Mouse (Mus musculus): ENCODE measurements at regions not wholly inside any gene's neighbourhood (a gene's known extent, or its start where the extent isn't known, plus 50 kb on each side); places are given as distances from the start of the nearest gene placed in this dataset.

DNA sequence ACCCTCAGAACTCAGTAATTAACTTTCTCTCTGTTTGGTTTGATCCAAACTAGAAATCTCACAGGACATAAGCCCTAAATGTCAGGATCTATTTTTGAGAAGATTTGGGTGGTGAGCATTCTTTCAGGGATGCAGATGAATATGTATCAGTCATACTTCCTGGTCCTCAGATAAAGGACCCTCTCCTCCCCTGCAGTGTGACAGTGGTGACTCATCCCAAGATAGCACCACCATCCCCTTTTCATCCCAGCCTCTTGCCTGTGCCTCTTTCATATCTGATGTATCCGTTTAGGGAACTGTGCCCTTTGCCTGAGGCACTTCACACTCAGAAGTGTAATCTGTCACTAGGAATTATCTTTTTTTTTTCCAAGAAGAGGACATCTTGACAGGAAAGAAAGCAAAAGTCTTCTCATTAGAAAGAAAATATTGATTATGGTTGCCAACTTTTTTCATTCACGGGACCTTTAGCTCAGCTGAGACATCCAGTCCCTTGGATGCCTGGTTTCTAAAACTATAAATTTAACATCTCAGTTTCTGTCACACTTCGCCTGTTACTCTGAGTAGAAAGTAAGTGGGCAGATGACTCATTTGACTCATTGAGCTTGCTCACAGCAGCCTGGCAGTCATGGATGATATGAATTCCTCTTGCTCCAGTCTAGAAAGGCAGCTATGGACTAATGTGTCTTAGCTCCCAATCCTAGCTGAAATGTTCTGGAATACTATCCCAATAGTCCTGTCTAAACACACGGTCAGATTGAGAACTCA, 284.1 kb upstream of the Mctp2 start:
- ATAC-seq = no peak
- 69% methylated on average over 4 of the region's 4 CpGs for WGBS
- no peak overlapping the region for H3K4me2 ChIP-seq (replicated peaks; ENCODE audit: low read depth)

DNA sequence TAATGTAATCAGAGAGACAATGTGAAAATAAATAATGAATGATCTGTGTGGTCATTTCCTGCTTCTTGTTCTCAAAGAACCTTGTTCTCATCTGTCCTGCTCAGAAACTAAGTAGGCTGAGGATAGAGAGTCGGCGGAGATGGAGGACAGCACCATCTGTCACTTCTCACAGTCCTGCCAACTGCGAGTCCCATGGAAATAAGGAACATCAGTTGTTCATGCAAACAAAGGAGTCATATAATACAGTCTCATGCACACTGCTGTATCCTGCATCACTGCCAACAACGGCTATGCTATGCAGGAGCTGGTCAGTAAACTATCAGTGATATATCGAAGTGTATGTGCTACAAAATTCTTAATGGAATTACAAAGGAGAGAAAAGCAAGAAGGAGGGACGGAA, 285.7 kb upstream of the Mctp2 start:
- WGBS = 62% methylated on average over 6 of the region's 6 CpGs
- ATAC-seq = no peak

More for the DNA sequence above, 284.1 kb upstream of the Mctp2 start:
- H3K9me3 ChIP-seq (ENCODE audit: control insufficient read depth) = no peaks in the 10 kb centered on the region
- no peak for TF ChIP-seq CTCF (IDR thresholded peaks at IDR 0.05; ENCODE audit: low read depth)
- H3K27me3 ChIP-seq (replicated peaks; ENCODE audit: control insufficient read depth, insufficient read depth, low read length) = no peaks in the 10 kb centered on the region
- H3K36me3 ChIP-seq (ENCODE audit: control insufficient read depth, insufficient read depth) = no peaks in the 10 kb centered on the region
- H3K9ac ChIP-seq (ENCODE audit: low read depth, low read length) = no peak overlapping the region
- H3K4me1 ChIP-seq (replicated peaks; ENCODE audit: control insufficient read depth, insufficient read depth, low read length) = no peaks in the 10 kb centered on the region
- no peak overlapping the region for H3K4me3 ChIP-seq (ENCODE audit: low read depth, low read length)
- H3K27ac ChIP-seq (ENCODE audit: low read depth, low read length) = no peak overlapping the region

DNA sequence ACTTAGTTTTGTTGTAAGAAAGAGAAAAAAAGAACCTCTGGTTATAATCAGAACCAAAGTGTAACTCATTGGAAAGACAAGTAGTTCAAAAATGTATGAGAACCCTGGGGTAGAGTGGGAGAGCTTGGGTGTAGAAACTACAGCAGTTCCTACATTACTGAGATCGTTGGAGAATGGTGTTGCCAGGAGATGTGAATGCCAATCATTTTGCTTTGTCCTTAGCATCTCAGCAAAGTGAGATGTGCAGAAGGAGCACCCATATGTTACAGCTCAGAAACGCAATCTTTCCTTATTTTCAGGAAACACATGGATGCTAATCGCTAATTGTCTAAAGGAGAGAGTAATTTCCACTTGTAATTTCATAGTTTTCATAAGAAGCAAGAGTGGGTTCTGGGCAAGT, 286.2 kb upstream of the Mctp2 start:
- H3K4me1 ChIP-seq (replicated peaks; ENCODE audit: control insufficient read depth, insufficient read depth, low read length) = no peaks in the 10 kb centered on the region
- TF ChIP-seq CTCF (IDR thresholded peaks at IDR 0.05; ENCODE audit: low read depth) = no peak
- 76% methylated on average over 3 of the region's 3 CpGs for WGBS

More for the DNA sequence above, 285.7 kb upstream of the Mctp2 start:
- H3K36me3 ChIP-seq (ENCODE audit: control insufficient read depth, insufficient read depth) = no peaks in the 10 kb centered on the region
- no peak overlapping the region for H3K4me3 ChIP-seq (ENCODE audit: low read depth, low read length)
- no peak overlapping the region for H3K4me2 ChIP-seq (replicated peaks; ENCODE audit: low read depth)
- H3K9ac ChIP-seq (ENCODE audit: low read depth, low read length) = no peak overlapping the region
- no peaks in the 10 kb centered on the region for H3K4me1 ChIP-seq (replicated peaks; ENCODE audit: control insufficient read depth, insufficient read depth, low read length)
- no peaks in the 10 kb centered on the region for H3K27me3 ChIP-seq (replicated peaks; ENCODE audit: control insufficient read depth, insufficient read depth, low read length)
- H3K9me3 ChIP-seq (ENCODE audit: control insufficient read depth) = no peaks in the 10 kb centered on the region
- TF ChIP-seq CTCF (IDR thresholded peaks at IDR 0.05; ENCODE audit: low read depth) = no peak
- no peak overlapping the region for H3K27ac ChIP-seq (ENCODE audit: low read depth, low read length)

DNA sequence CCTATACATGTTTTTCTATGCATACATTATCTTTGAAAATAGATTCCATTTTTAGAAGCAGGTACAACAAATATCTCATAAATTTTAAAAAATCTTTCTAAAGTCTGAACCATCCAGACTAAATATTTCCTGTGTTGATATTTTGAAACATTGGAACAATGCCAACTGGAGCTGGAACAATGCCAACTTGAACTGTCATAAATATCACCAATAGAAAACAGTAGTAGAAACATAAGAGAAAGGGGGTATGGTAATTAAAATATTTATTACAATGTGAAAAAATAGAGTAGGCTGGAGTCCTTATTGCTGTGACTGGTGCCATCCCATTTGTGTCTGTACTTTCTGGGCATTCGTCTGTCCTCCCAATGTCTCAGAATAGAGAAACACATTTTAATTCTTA, 286.9 kb upstream of the Mctp2 start:
- TF ChIP-seq CTCF (IDR thresholded peaks at IDR 0.05; ENCODE audit: low read depth) = no peak
- Histone ChIP-seq H3K27me3 (replicated peaks; ENCODE audit: control insufficient read depth, insufficient read depth, low read length) (no peaks in the 10 kb centered on the region), H3K4me2 (replicated peaks; ENCODE audit: low read depth) (no peak overlapping the region), H3K9ac (ENCODE audit: low read depth, low read length) (no peak overlapping the region), H3K36me3 (ENCODE audit: control insufficient read depth, insufficient read depth) (no peaks in the 10 kb centered on the region), H3K4me1 (replicated peaks; ENCODE audit: control insufficient read depth, insufficient read depth, low read length) (no peaks in the 10 kb centered on the region), H3K9me3 (ENCODE audit: control insufficient read depth) (no peaks in the 10 kb centered on the region), H3K27ac (ENCODE audit: low read depth, low read length) (no peak overlapping the region), H3K4me3 (ENCODE audit: low read depth, low read length) (no peak overlapping the region)
- WGBS = 68% methylated on average over 1 of the region's 1 CpGs
- no peak for ATAC-seq

More for the DNA sequence above, 286.2 kb upstream of the Mctp2 start:
- no peaks in the 10 kb centered on the region for H3K9me3 ChIP-seq (ENCODE audit: control insufficient read depth)
- H3K27ac ChIP-seq (ENCODE audit: low read depth, low read length) = no peak overlapping the region
- no peak for ATAC-seq
- no peak overlapping the region for H3K4me3 ChIP-seq (ENCODE audit: low read depth, low read length)
- H3K27me3 ChIP-seq (replicated peaks; ENCODE audit: control insufficient read depth, insufficient read depth, low read length) = no peaks in the 10 kb centered on the region
- no peaks in the 10 kb centered on the region for H3K36me3 ChIP-seq (ENCODE audit: control insufficient read depth, insufficient read depth)
- H3K4me2 ChIP-seq (replicated peaks; ENCODE audit: low read depth) = no peak overlapping the region
- H3K9ac ChIP-seq (ENCODE audit: low read depth, low read length) = no peak overlapping the region

DNA sequence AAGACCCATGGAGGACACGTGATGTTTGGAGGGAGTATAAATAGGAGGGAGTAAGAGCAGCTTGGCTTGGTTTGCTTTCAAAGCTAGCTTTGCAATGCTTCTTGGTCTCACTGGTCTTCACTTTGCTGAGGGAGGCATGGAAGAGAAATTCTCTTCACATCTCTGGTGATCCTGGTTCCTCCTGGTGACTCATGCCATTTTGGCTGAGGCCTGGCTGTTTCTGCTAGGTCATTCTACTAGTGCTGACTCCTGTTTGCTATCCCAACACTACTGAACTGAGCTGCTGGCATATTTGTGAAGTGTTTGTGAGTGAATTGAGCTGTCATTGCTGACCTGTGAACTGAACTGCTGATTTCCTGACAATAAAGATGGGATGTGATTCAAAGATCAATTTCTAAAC, 288.3 kb upstream of the Mctp2 start:
- Histone ChIP-seq H3K4me3 (ENCODE audit: low read depth, low read length) (no peak overlapping the region), H3K27ac (ENCODE audit: low read depth, low read length) (no peak overlapping the region), H3K36me3 (ENCODE audit: control insufficient read depth, insufficient read depth) (no peaks in the 10 kb centered on the region), H3K9ac (ENCODE audit: low read depth, low read length) (no peak overlapping the region), H3K4me1 (replicated peaks; ENCODE audit: control insufficient read depth, insufficient read depth, low read length) (no peaks in the 10 kb centered on the region), H3K27me3 (replicated peaks; ENCODE audit: control insufficient read depth, insufficient read depth, low read length) (no peaks in the 10 kb centered on the region), H3K9me3 (ENCODE audit: control insufficient read depth) (no peaks in the 10 kb centered on the region), H3K4me2 (replicated peaks; ENCODE audit: low read depth) (no peak overlapping the region)
- no peak for TF ChIP-seq CTCF (IDR thresholded peaks at IDR 0.05; ENCODE audit: low read depth)
- no peak for ATAC-seq
- WGBS = 87% methylated on average over 1 of the region's 1 CpGs

DNA sequence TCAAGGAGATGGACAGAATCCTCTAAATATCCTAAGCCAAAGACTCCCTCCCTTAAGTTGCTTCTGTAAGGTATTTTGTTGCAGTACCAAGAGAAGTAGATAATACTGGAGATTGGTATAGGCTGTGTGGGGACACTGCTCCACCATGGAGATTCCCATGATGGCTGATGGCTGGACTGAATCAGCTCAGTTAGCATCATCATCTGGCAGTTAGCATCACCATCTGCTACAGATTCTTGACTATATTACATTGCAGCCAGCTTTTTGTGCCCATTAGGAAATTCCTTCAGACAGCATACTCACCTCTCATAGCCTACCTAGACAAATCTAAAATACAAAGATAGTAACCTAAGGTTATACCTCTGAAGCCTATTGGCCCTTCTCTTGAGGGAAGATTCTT, 290.6 kb upstream of the Mctp2 start:
- no peak overlapping the region for H3K4me2 ChIP-seq (replicated peaks; ENCODE audit: low read depth)
- no peaks in the 10 kb centered on the region for H3K9me3 ChIP-seq (ENCODE audit: control insufficient read depth)
- no peak overlapping the region for H3K9ac ChIP-seq (ENCODE audit: low read depth, low read length)
- H3K27ac ChIP-seq (ENCODE audit: low read depth, low read length) = no peak overlapping the region
- no peak for TF ChIP-seq CTCF (IDR thresholded peaks at IDR 0.05; ENCODE audit: low read depth)
- no peaks in the 10 kb centered on the region for H3K4me1 ChIP-seq (replicated peaks; ENCODE audit: control insufficient read depth, insufficient read depth, low read length)
- H3K36me3 ChIP-seq (ENCODE audit: control insufficient read depth, insufficient read depth) = no peaks in the 10 kb centered on the region
- H3K27me3 ChIP-seq (replicated peaks; ENCODE audit: control insufficient read depth, insufficient read depth, low read length) = no peaks in the 10 kb centered on the region
- no peak overlapping the region for H3K4me3 ChIP-seq (ENCODE audit: low read depth, low read length)
- no peak for ATAC-seq
